Mouse (Mus musculus) embryonic facial prominence, embryonic 10.5 days (tissue): ENCODE measurements at regions not wholly inside any gene's neighbourhood (a gene's known extent, or its start where the extent isn't known, plus 50 kb on each side); places are given as distances from the start of the nearest gene placed in this dataset.

ENCODE experiments used
- DNase-seq: peaks from one replicate; pipeline ENCODE4 v3.0.0-alpha.2; 2017; ENCODE audit warnings: low spot score
- H3K27ac ChIP-seq: fragments of 300-500 bp; sonication (generic); replicated peaks from 2 replicates; pipeline ENCODE4 v1.5.1; 2016; ENCODE audit warnings: mild to moderate bottlenecking
- H3K27me3 ChIP-seq: fragments of 300-500 bp; sonication (generic); replicated peaks from 2 replicates; pipeline ENCODE4 v1.6.1; 2016; ENCODE audit warnings: low read depth, mild to moderate bottlenecking; ENCODE audit not compliant: poor library complexity, severe bottlenecking
- H3K36me3 ChIP-seq: fragments of 300-500 bp; sonication (generic); replicated peaks from 2 replicates; pipeline ENCODE4 v1.6.1; 2016; ENCODE audit warnings: mild to moderate bottlenecking, moderate library complexity
- H3K4me1 ChIP-seq: fragments of 300-500 bp; sonication (generic); 2 replicates; pipeline ENCODE4 v1.6.1; 2016
- H3K4me3 ChIP-seq: fragments of 300-500 bp; sonication (generic); 2 replicates; pipeline ENCODE4 v1.5.1; 2016; ENCODE audit warnings: mild to moderate bottlenecking, moderate library complexity
- H3K9me3 ChIP-seq: fragments of 300-500 bp; sonication (generic); 2 replicates; pipeline ENCODE4 v1.6.1; 2016; ENCODE audit warnings: mild to moderate bottlenecking
- WGBS: fragments of 180-500 bp; shearing (Covaris S2); methylation state at CpG from one replicate; pipeline ENCODE4 v1.1.7; 2016; 5-methylcytosine and 5-hydroxymethylcytosine counted together

DNA sequence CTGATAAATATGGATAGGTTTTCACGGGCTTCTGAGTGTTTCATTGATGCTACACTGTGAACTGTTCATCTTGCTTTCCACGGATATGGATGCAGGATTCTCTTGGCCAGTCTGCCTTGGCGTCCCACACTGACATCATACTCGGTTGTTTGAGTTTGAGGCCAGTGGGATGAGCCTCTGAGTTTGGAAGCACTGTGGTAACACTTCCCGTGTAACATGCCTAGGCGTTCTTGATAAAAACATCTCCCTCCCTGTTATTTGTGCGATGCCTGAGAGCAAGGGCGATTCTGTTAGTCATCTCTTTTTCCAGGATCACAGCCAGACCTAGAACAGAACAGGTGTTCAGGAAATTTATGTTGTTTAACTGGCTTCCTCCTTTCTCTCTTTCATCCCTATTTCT is 482.5 kb upstream of the Id2 start:
- Histone ChIP-seq H3K4me1 (no peaks in the 10 kb centered on the region), H3K27me3 (no peaks in the 10 kb centered on the region), H3K27ac (no peak overlapping the region), H3K9me3 (no peaks in the 10 kb centered on the region), H3K4me3 (no peak overlapping the region), H3K36me3 (no peaks in the 10 kb centered on the region)
- WGBS = 93% methylated on average over 8 of the region's 8 CpGs
- DNase-seq = no peak

GRCm38 (mm10) chr12:25565131-25565530 is 468.2 kb upstream of the Id2 start:
- 86% methylated on average over 2 of the region's 2 CpGs for WGBS
- Histone ChIP-seq H3K4me3 (no peak overlapping the region), H3K9me3 (no peaks in the 10 kb centered on the region), H3K4me1 (no peaks in the 10 kb centered on the region), H3K36me3 (no peaks in the 10 kb centered on the region), H3K27ac (no peak overlapping the region), H3K27me3 (no peaks in the 10 kb centered on the region)
- DNase-seq = no peak

DNA sequence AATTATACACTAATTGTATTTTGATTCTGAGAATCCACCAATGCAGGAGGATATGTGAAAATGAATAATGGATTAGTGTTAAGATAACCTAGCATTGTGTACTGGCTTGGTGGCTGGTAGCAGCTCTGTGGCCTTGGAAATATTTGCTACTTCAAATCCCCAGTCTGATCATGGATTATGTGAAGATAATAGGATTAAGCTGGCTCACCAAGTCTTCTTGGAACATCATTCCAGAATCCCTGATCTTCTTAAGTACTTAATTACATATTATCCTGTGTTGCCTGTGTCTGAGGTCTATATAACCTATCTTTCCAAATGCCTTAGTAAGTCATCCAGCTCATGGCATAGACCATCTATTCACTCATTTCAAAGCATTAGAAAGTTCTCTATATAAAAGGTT is 462.7 kb upstream of the Id2 start:
- H3K27me3 ChIP-seq = no peaks in the 10 kb centered on the region
- no peak for DNase-seq

GRCm38 (mm10) chr12:25553656-25554055 is 456.7 kb upstream of the Id2 start:
- 85% methylated on average over 1 of the region's 1 CpGs for WGBS
- Histone ChIP-seq H3K27me3 (no peaks in the 10 kb centered on the region), H3K9me3 (no peaks in the 10 kb centered on the region), H3K27ac (no peak overlapping the region), H3K4me3 (no peak overlapping the region), H3K36me3 (no peaks in the 10 kb centered on the region), H3K4me1 (no peaks in the 10 kb centered on the region)
- no peak for DNase-seq

More for the DNA sequence above, 462.7 kb upstream of the Id2 start:
- Histone ChIP-seq H3K36me3 (no peaks in the 10 kb centered on the region), H3K4me3 (no peak overlapping the region), H3K27ac (no peak overlapping the region), H3K4me1 (no peaks in the 10 kb centered on the region), H3K9me3 (no peaks in the 10 kb centered on the region)

DNA sequence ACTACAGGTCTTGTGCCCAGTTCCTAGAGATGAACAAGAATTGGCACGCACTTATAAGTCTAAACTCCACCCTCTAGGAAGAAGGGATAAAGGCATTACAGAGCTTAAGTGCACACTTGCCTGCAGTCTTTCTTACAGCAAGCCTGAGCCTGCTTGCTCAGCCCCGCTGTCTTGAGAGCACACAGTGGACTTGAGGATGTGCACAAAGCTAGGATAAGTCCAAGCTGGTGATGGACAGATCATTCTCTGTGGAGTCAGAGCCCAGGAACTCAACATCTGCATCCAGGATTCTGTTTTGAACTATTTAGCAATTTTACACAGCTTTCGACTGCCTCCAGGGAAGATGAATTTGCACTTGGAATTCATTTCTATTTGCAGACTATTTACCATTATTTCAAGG is 452.8 kb upstream of the Id2 start:
- WGBS = 88% methylated on average over 3 of the region's 3 CpGs
- no peaks in the 10 kb centered on the region for H3K36me3 ChIP-seq
- no peak overlapping the region for H3K4me3 ChIP-seq
- no peak overlapping the region for H3K27ac ChIP-seq
- no peaks in the 10 kb centered on the region for H3K4me1 ChIP-seq
- no peak for DNase-seq
- no peaks in the 10 kb centered on the region for H3K27me3 ChIP-seq
- H3K9me3 ChIP-seq = no peaks in the 10 kb centered on the region

DNA sequence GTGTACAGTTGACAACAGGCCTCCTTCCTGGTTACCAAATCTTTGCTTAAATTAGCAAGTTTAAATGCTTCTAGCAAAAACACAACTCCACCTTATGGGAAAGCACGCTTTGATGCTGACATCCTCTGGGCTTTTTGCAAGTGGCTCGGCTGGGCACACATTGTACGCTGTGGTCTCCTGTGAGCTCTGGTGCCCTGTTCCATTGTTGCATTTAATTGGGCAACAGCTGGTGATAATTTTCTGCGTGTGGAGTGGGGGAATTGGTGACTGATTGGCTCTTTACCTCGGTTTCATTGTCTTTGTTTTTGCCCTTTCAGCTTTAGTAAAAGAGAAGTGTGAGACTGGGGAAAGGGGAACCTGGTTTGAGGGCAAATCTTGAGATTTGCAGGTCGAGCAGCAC is 447.3 kb upstream of the Id2 start:
- no peaks in the 10 kb centered on the region for H3K9me3 ChIP-seq
- no peaks in the 10 kb centered on the region for H3K4me1 ChIP-seq
- H3K4me3 ChIP-seq = no peak overlapping the region
- WGBS = 58% methylated on average over 6 of the region's 6 CpGs
- no peaks in the 10 kb centered on the region for H3K27me3 ChIP-seq
- no peak overlapping the region for H3K27ac ChIP-seq
- H3K36me3 ChIP-seq = no peaks in the 10 kb centered on the region
- no peak for DNase-seq

DNA sequence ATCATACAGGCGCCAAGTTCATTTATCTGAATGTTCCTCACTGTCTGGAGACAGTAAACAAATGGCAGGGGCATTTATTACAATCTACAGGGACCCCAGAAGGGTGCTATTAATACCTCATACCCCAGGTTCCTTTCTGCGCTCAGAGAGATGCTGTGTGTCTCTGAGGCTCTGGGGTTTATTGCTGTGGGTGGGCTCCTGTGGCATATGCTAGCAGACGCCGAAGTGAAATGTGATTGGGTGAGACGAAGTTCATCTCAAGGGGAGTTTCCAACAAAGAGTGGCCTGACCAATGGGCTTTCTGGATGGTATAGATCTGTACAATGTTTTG is 437.6 kb upstream of the Id2 start:
- Histone ChIP-seq H3K27ac (peak overlapping the region; percentile 80), H3K9me3 (no peaks in the 10 kb centered on the region), H3K4me1 (peaks cover 28% of the 10 kb centered on the region), H3K4me3 (no peak overlapping the region), H3K36me3 (no peaks in the 10 kb centered on the region), H3K27me3 (no peaks in the 10 kb centered on the region)
- DNase-seq = peak; percentile 21
- 70% methylated on average over 5 of the region's 5 CpGs for WGBS

DNA sequence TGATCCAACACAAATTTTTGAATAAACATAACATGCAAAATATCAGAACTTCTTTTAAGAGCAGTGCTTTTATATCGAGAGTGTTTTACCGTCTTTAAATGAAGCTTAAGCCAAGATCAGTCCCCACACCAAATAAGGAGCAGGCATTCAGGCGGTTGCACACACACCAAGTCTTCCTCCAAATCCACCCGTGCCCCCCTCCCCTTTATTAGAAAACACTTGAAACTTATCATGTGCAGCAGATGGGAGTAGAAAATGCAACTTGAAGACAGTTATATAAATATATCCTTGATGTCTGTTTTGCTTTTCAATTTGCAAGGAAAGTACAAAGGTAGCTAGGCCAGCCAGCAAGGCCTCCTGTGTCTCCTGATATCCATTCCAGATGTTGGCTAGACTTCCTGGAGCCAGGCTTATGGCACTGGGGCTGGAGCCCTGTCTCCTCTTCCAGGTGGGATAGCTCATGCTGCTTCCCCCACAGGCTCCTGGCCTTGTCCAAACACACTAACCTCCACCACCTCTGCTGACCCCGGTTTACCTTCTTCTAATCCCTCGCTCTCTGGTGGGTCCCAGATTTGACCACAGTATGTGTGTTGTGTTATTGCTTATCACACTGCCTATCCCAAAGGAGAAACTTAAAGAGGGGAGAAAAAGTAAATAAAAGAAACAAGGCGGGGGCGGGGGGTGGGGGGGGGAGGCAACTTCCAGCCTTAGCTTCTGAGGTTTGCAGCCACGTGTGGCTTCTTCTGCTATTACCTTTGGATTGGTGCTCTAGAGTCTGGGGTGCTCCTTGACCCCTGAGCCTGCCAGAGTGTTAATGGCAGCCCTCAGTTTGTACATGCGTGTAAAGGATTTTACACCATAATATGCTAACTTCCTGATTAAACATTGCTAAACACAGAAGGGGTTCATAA is 437.0 kb upstream of the Id2 start:
- peak overlapping the region; percentile 80 for H3K27ac ChIP-seq
- no peaks in the 10 kb centered on the region for H3K9me3 ChIP-seq
- no peak overlapping the region for H3K4me3 ChIP-seq
- DNase-seq = peak; percentile 85
- WGBS = 46% methylated on average over 10 of the region's 10 CpGs
- peaks cover 28% of the 10 kb centered on the region for H3K4me1 ChIP-seq
- H3K27me3 ChIP-seq = no peaks in the 10 kb centered on the region
- no peaks in the 10 kb centered on the region for H3K36me3 ChIP-seq

- Histone ChIP-seq H3K27ac (no peak overlapping the region), H3K4me1 (peaks cover 25% of the 10 kb centered on the region), H3K9me3 (no peaks in the 10 kb centered on the region), H3K36me3 (no peaks in the 10 kb centered on the region), H3K27me3 (no peaks in the 10 kb centered on the region), H3K4me3 (no peak overlapping the region)
- WGBS = 85% methylated on average over 3 of the region's 3 CpGs
- DNase-seq = no peak
These were observed 433.5 kb upstream of the Id2 start for GRCm38 (mm10) chr12:25530483-25530882.

- Histone ChIP-seq H3K36me3 (no peaks in the 10 kb centered on the region), H3K4me1 (peaks cover 17% of the 10 kb centered on the region), H3K4me3 (no peak overlapping the region), H3K27ac (no peak overlapping the region), H3K27me3 (no peaks in the 10 kb centered on the region), H3K9me3 (no peaks in the 10 kb centered on the region)
- no peak for DNase-seq
- whole genome bisulfite sequencing = 93% methylated on average over 3 of the region's 3 CpGs
These were observed 432.6 kb upstream of the Id2 start for GRCm38 (mm10) chr12:25529537-25529936.

- WGBS = 94% methylated on average over 11 of the region's 11 CpGs
- Histone ChIP-seq H3K9me3 (no peaks in the 10 kb centered on the region), H3K36me3 (no peaks in the 10 kb centered on the region), H3K4me1 (peaks cover 4% of the 10 kb centered on the region; the same call in 1 of the 2 replicates), H3K4me3 (no peak overlapping the region), H3K27me3 (no peaks in the 10 kb centered on the region), H3K27ac (no peak overlapping the region)
- DNase-seq = no peak
These were observed 429.7 kb upstream of the Id2 start for GRCm38 (mm10) chr12:25526639-25527038.

- Histone ChIP-seq H3K36me3 (no peaks in the 10 kb centered on the region), H3K27me3 (no peaks in the 10 kb centered on the region), H3K4me3 (no peak overlapping the region), H3K9me3 (no peaks in the 10 kb centered on the region), H3K27ac (no peak overlapping the region), H3K4me1 (no peaks in the 10 kb centered on the region)
- WGBS = 75% methylated on average over 2 of the region's 2 CpGs
- DNase-seq = no peak
These were observed 419.8 kb upstream of the Id2 start for GRCm38 (mm10) chr12:25516738-25517137.

- Histone ChIP-seq H3K9me3 (no peaks in the 10 kb centered on the region), H3K27ac (no peak overlapping the region)
- DNase-seq = no peak
These were observed 416.7 kb upstream of the Id2 start for GRCm38 (mm10) chr12:25513679-25514078.

More at GRCm38 (mm10) chr12:25513679-25514078, 416.7 kb upstream of the Id2 start:
- H3K4me3 ChIP-seq = no peak overlapping the region
- no peaks in the 10 kb centered on the region for H3K4me1 ChIP-seq
- no peaks in the 10 kb centered on the region for H3K27me3 ChIP-seq
- no peaks in the 10 kb centered on the region for H3K36me3 ChIP-seq
